Mouse (Mus musculus): ENCODE data around the gene Bach2. TPM values are rescaled to one million over a fixed set of nuclear protein-coding genes. Genes with fewer than 3 reads are reported as not detected.

Bach2 gene
- polyA plus RNA-seq, 1 experiment from 2014 or later: 19.1 TPM

GRCm38 (mm10) chr4:32562319-32563115 lies 323.9 kb downstream of the Bach2 start:
- Histone ChIP-seq H3K4me2 (ENCODE audit: low read length) (no peak overlapping the region), H3K9ac (ENCODE audit: low read depth, low read length) (no peak overlapping the region), H3K4me3 (ENCODE audit: low read length) (no peak overlapping the region), H3K9me3 (ENCODE audit: control insufficient read depth, low read length) (no peaks in the 10 kb centered on the region; the same call in 1 of the 2 replicates), H3K27me3 (replicated peaks; ENCODE audit: control insufficient read depth, insufficient read depth, low read length) (no peaks in the 10 kb centered on the region), H3K4me1 (ENCODE audit: control insufficient read depth, insufficient read depth, low read depth, low read length) (peaks cover 15% of the 10 kb centered on the region), H3K36me3 (ENCODE audit: control insufficient read depth, insufficient read depth, low read length) (peaks cover 6% of the 10 kb centered on the region; the same call in 1 of the 2 replicates), H3K27ac (ENCODE audit: low read depth, low read length) (no peak overlapping the region)
- peak; percentile 24; the same call in 1 of the 2 replicates for ATAC-seq
- 93% methylated on average over 35 of the region's 35 CpGs for WGBS

GRCm38 (mm10) chr4:32564416-32564815 lies 325.8 kb downstream of the Bach2 start:
- Histone ChIP-seq H3K9me3 (ENCODE audit: control insufficient read depth, low read length) (no peaks in the 10 kb centered on the region), H3K36me3 (ENCODE audit: control insufficient read depth, insufficient read depth, low read length) (peaks cover 6% of the 10 kb centered on the region; the same call in 1 of the 2 replicates), H3K4me1 (ENCODE audit: control insufficient read depth, insufficient read depth, low read depth, low read length) (peaks cover 15% of the 10 kb centered on the region), H3K27ac (ENCODE audit: low read depth, low read length) (no peak overlapping the region), H3K9ac (ENCODE audit: low read depth, low read length) (no peak overlapping the region), H3K4me3 (ENCODE audit: low read length) (no peak overlapping the region), H3K4me2 (ENCODE audit: low read length) (no peak overlapping the region), H3K27me3 (replicated peaks; ENCODE audit: control insufficient read depth, insufficient read depth, low read length) (no peaks in the 10 kb centered on the region)
- 89% methylated on average over 7 of the region's 7 CpGs for WGBS
- ATAC-seq: no peak

GRCm38 (mm10) chr4:32564918-32565317 lies 326.3 kb downstream of the Bach2 start:
- no peak overlapping the region for H3K9ac ChIP-seq (ENCODE audit: low read depth, low read length)
- WGBS: 92% methylated on average over 8 of the region's 8 CpGs
- no peak overlapping the region for H3K27ac ChIP-seq (ENCODE audit: low read depth, low read length)
- ATAC-seq: no peak
- no peak overlapping the region for H3K4me3 ChIP-seq (ENCODE audit: low read length)
- no peaks in the 10 kb centered on the region for H3K27me3 ChIP-seq (replicated peaks; ENCODE audit: control insufficient read depth, insufficient read depth, low read length)
- no peak overlapping the region for H3K4me2 ChIP-seq (ENCODE audit: low read length)
- no peaks in the 10 kb centered on the region for H3K9me3 ChIP-seq (ENCODE audit: control insufficient read depth, low read length)
- peaks cover 16% of the 10 kb centered on the region for H3K4me1 ChIP-seq (ENCODE audit: control insufficient read depth, insufficient read depth, low read depth, low read length)
- H3K36me3 ChIP-seq (ENCODE audit: control insufficient read depth, insufficient read depth, low read length): peaks cover 6% of the 10 kb centered on the region; the same call in 1 of the 2 replicates

- H3K36me3 ChIP-seq (ENCODE audit: control insufficient read depth, insufficient read depth, low read length): no peaks in the 10 kb centered on the region
- ATAC-seq: no peak
- H3K9me3 ChIP-seq (ENCODE audit: control insufficient read depth, low read length): no peaks in the 10 kb centered on the region
- H3K27ac ChIP-seq (ENCODE audit: low read depth, low read length): no peak overlapping the region; the same call in 1 of the 2 replicates
- no peaks in the 10 kb centered on the region for H3K27me3 ChIP-seq (replicated peaks; ENCODE audit: control insufficient read depth, insufficient read depth, low read length)
- WGBS: 69% methylated on average over 4 of the region's 4 CpGs
- no peak overlapping the region for H3K4me2 ChIP-seq (ENCODE audit: low read length)
- H3K4me3 ChIP-seq (ENCODE audit: low read length): no peak overlapping the region
- H3K4me1 ChIP-seq (ENCODE audit: control insufficient read depth, insufficient read depth, low read depth, low read length): peaks cover 12% of the 10 kb centered on the region
- no peak overlapping the region for H3K9ac ChIP-seq (ENCODE audit: low read depth, low read length)
These were observed 330.4 kb downstream of the Bach2 start for GRCm38 (mm10) chr4:32569054-32569453.

- H3K4me3 ChIP-seq (ENCODE audit: low read length): no peak overlapping the region
- H3K4me2 ChIP-seq (ENCODE audit: low read length): no peak overlapping the region
- ATAC-seq: peak; percentile 64
- peak overlapping the region; percentile 65 for H3K27ac ChIP-seq (ENCODE audit: low read depth, low read length)
- no peaks in the 10 kb centered on the region for H3K9me3 ChIP-seq (ENCODE audit: control insufficient read depth, low read length)
- whole genome bisulfite sequencing: 32% methylated on average over 17 of the region's 17 CpGs
- peaks cover 12% of the 10 kb centered on the region for H3K4me1 ChIP-seq (ENCODE audit: control insufficient read depth, insufficient read depth, low read depth, low read length)
- H3K27me3 ChIP-seq (replicated peaks; ENCODE audit: control insufficient read depth, insufficient read depth, low read length): no peaks in the 10 kb centered on the region
- H3K36me3 ChIP-seq (ENCODE audit: control insufficient read depth, insufficient read depth, low read length): no peaks in the 10 kb centered on the region
- peak overlapping the region; percentile 16 for H3K9ac ChIP-seq (ENCODE audit: low read depth, low read length)
These were observed 331.7 kb downstream of the Bach2 start for GRCm38 (mm10) chr4:32569995-32570938.

- H3K9me3 ChIP-seq (ENCODE audit: control insufficient read depth, low read length): no peaks in the 10 kb centered on the region
- H3K27ac ChIP-seq (ENCODE audit: low read depth, low read length): peak overlapping the region; percentile 65
- WGBS: 64% methylated on average over 8 of the region's 8 CpGs
- peaks cover 12% of the 10 kb centered on the region for H3K4me1 ChIP-seq (ENCODE audit: control insufficient read depth, insufficient read depth, low read depth, low read length)
- no peaks in the 10 kb centered on the region for H3K36me3 ChIP-seq (ENCODE audit: control insufficient read depth, insufficient read depth, low read length)
- no peak overlapping the region for H3K4me3 ChIP-seq (ENCODE audit: low read length)
- H3K27me3 ChIP-seq (replicated peaks; ENCODE audit: control insufficient read depth, insufficient read depth, low read length): no peaks in the 10 kb centered on the region
- no peak overlapping the region for H3K4me2 ChIP-seq (ENCODE audit: low read length)
- peak overlapping the region; percentile 33; the same call in 1 of the 2 replicates for H3K9ac ChIP-seq (ENCODE audit: low read depth, low read length)
- ATAC-seq: no peak
These were observed 332.3 kb downstream of the Bach2 start for GRCm38 (mm10) chr4:32570939-32571317.

GRCm38 (mm10) chr4:32571441-32571840 lies 332.8 kb downstream of the Bach2 start:
- H3K4me3 ChIP-seq (ENCODE audit: low read length): no peak overlapping the region
- H3K27me3 ChIP-seq (replicated peaks; ENCODE audit: control insufficient read depth, insufficient read depth, low read length): no peaks in the 10 kb centered on the region
- peaks cover 12% of the 10 kb centered on the region for H3K4me1 ChIP-seq (ENCODE audit: control insufficient read depth, insufficient read depth, low read depth, low read length)
- peak overlapping the region; percentile 20 for H3K27ac ChIP-seq (ENCODE audit: low read depth, low read length)
- peaks cover 2% of the 10 kb centered on the region; the same call in 1 of the 2 replicates for H3K36me3 ChIP-seq (ENCODE audit: control insufficient read depth, insufficient read depth, low read length)
- no peak overlapping the region for H3K9ac ChIP-seq (ENCODE audit: low read depth, low read length)
- no peaks in the 10 kb centered on the region for H3K9me3 ChIP-seq (ENCODE audit: control insufficient read depth, low read length)
- no peak overlapping the region for H3K4me2 ChIP-seq (ENCODE audit: low read length)
- 66% methylated on average over 3 of the region's 3 CpGs for WGBS
- ATAC-seq: no peak

GRCm38 (mm10) chr4:32572118-32572517 lies 333.5 kb downstream of the Bach2 start:
- ATAC-seq: peak; percentile 41
- Histone ChIP-seq H3K9ac (ENCODE audit: low read depth, low read length) (no peak overlapping the region), H3K4me2 (ENCODE audit: low read length) (no peak overlapping the region), H3K9me3 (ENCODE audit: control insufficient read depth, low read length) (no peaks in the 10 kb centered on the region), H3K4me1 (ENCODE audit: control insufficient read depth, insufficient read depth, low read depth, low read length) (peaks cover 12% of the 10 kb centered on the region), H3K27me3 (replicated peaks; ENCODE audit: control insufficient read depth, insufficient read depth, low read length) (no peaks in the 10 kb centered on the region), H3K27ac (ENCODE audit: low read depth, low read length) (no peak overlapping the region), H3K4me3 (ENCODE audit: low read length) (no peak overlapping the region), H3K36me3 (ENCODE audit: control insufficient read depth, insufficient read depth, low read length) (peaks cover 2% of the 10 kb centered on the region; the same call in 1 of the 2 replicates)
- WGBS: 51% methylated on average over 1 of the region's 1 CpGs

GRCm38 (mm10) chr4:32573586-32573985 lies 335.0 kb downstream of the Bach2 start:
- no peaks in the 10 kb centered on the region for H3K27me3 ChIP-seq (replicated peaks; ENCODE audit: control insufficient read depth, insufficient read depth, low read length)
- peaks cover 12% of the 10 kb centered on the region for H3K4me1 ChIP-seq (ENCODE audit: control insufficient read depth, insufficient read depth, low read depth, low read length)
- ATAC-seq: no peak
- no peak overlapping the region for H3K27ac ChIP-seq (ENCODE audit: low read depth, low read length)
- H3K9ac ChIP-seq (ENCODE audit: low read depth, low read length): no peak overlapping the region
- no peak overlapping the region for H3K4me3 ChIP-seq (ENCODE audit: low read length)
- H3K9me3 ChIP-seq (ENCODE audit: control insufficient read depth, low read length): no peaks in the 10 kb centered on the region
- WGBS: 88% methylated on average over 5 of the region's 5 CpGs
- H3K4me2 ChIP-seq (ENCODE audit: low read length): no peak overlapping the region
- peaks cover 2% of the 10 kb centered on the region; the same call in 1 of the 2 replicates for H3K36me3 ChIP-seq (ENCODE audit: control insufficient read depth, insufficient read depth, low read length)
